Mouse (Mus musculus) granulocyte monocyte progenitor cell, adult 5-6 weeks (primary cell): ENCODE data around the gene Gm17521. TPM values are rescaled to one million over a fixed set of nuclear protein-coding genes. Genes with fewer than 3 reads are reported as not detected.
"Not testable (repeated sequence)": the region's sequence is repeated elsewhere in the genome, so short reads cannot be mapped to it uniquely, and the experiment has no call there.

ENCODE experiments used
- ATAC-seq: replicated peaks from 2 replicates; pipeline ENCODE4 v1.8.0; 2016; ENCODE audit warnings: mild to moderate bottlenecking, moderate TSS enrichment, inconsistent platforms; ENCODE audit not compliant: poor library complexity, severe bottlenecking
- total RNA-seq, 2 experiments: library from RNA; stranded (forward) in 1 of 2; stranded (reverse) in 1 of 2; fragments of 200-712, 200-1000 nt in 1 of 2; fragments of >200 nt in 1 of 2; fragmentation: Nextera tagmentation in 1 of 2; gene quantifications; 2 replicates each; pipeline ENCODE4 v1.2.3; 2014 to 2017

Gene Gm17521
- total RNA-seq (2014; fragmentation: Nextera tagmentation), result not detected in 2 replicates
- not detected in 2 replicates for total RNA-seq (2017)

GRCm38 (mm10) chrX:123029569-123029968, at the start of gene Gm17521:
Gene Gm17521 (minus strand): TSS chrX:123029669.
- not testable (repeated sequence) for ATAC-seq

GRCm38 (mm10) chrX:123043956-123044355, 14.5 kb upstream of the Gm17521 start:
- no peak for ATAC-seq

DNA sequence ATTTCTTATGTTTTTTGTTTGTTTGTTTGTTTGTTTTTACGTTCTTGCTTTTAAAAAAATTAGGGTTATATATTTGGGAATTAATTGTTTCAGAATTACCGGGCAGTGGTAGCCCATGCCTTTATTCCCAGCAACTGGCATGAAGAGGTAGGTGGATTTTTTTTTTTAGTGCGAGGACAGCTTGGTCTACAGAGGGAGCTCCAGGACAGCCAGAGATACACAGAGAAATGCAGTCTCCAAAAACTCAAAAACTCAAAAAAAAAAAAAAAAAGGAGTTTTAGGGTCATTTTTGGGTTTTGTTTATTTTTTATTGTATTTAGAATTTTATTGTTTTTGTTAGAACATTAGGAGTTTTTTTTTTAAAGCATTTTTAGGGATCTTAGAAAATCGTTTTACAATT, 14.0 kb upstream of the Gm17521 start:
- ATAC-seq, result no peak

Other genes starting within 250 kb of the Gm17521 start
- 6.2 and 18.3 TPM in 2 replicates for gene Cldn34c1, start 73.8 kb upstream of the Gm17521 start, total RNA-seq (2014; fragmentation: Nextera tagmentation)
- gene Cldn34c1, start 73.8 kb upstream of the Gm17521 start, total RNA-seq (2017), result 0.57 and 2.4 TPM in 2 replicates
- gene Srsx, start 192.8 kb upstream of the Gm17521 start, total RNA-seq (2014; fragmentation: Nextera tagmentation), result not detected in 2 replicates
- gene Srsx, start 192.8 kb upstream of the Gm17521 start, total RNA-seq (2017), result not detected in 2 replicates
- not detected in 2 replicates for gene Gm17577, start 217.2 kb upstream of the Gm17521 start, total RNA-seq (2014; fragmentation: Nextera tagmentation)
- not detected in 2 replicates for gene Gm17577, start 217.2 kb upstream of the Gm17521 start, total RNA-seq (2017)